Mouse (Mus musculus): ENCODE measurements around the gene Krtap7-1. TPM values are rescaled to one million over a fixed set of nuclear protein-coding genes. Genes with fewer than 3 reads are reported as not detected.

Gene Krtap7-1
- not detected for polyA plus RNA-seq (2014; fragmentation: Illumina TruSeq; extraction: RNeasy Lipid Tissue Mini Kit (QIAGEN cat#74804); ENCODE audit: low read depth, low replicate concordance)

DNA sequence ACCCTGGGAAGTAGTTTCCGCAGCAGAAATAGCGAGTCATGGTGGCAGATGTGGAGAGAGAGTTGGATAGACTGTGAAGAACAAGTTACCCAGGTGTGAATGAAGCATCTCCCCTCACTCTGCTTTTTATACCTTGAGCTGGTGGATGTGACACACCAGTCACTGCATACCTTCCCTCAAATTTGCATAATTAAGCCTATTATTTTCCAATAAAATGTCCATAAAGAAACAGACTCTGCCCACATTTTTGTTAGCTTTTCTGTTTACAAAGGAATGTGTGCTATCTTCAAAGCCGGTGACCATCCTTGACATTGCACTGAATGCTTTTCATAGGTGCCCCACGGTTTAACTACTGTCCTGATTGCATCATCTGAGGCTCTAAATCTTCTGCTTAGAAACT lies at the start of gene Krtap7-1:
Gene Krtap7-1, minus strand, starts transcription at position 101 of the 400 bp plus-strand sequence.

DNA sequence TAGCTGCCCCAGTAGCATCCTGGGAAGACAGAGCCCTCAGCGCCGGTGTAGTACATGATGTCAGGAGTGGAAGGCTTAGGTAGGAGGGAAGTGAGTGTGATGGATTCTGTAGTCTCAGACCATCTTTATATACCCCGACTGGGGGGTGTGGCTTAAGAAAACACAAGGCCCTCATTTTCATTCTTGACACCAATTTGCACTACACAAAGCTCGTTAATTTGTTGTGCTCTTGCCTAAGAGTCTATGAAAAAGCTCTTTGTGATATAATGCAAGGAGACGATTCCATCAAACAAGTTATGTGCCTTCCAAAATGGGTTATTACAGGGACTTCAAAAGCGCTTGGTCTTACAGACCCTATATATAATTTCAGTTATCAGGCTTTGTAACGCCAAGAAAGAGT lies 20.3 kb downstream of the Krtap7-1 start, which contains the start of gene Krtap8-1:
Gene Krtap8-1, minus strand, starts transcription at position 101 of the 400 bp plus-strand sequence.

Other genes starting within 250 kb of the Krtap7-1 start
- not detected for gene Krtap21-1, start 104.5 kb downstream of the Krtap7-1 start, polyA plus RNA-seq (2014; fragmentation: Illumina TruSeq; extraction: RNeasy Lipid Tissue Mini Kit (QIAGEN cat#74804); ENCODE audit: low read depth, low replicate concordance)
- not detected for gene Krtap6-2, start 88.2 kb downstream of the Krtap7-1 start, polyA plus RNA-seq (2014; fragmentation: Illumina TruSeq; extraction: RNeasy Lipid Tissue Mini Kit (QIAGEN cat#74804); ENCODE audit: low read depth, low replicate concordance)
- gene Krtap8-1, start 20.4 kb downstream of the Krtap7-1 start, polyA plus RNA-seq (2014; fragmentation: Illumina TruSeq; extraction: RNeasy Lipid Tissue Mini Kit (QIAGEN cat#74804); ENCODE audit: low read depth, low replicate concordance) = not detected
- not detected for gene Krtap11-1, start 62.9 kb upstream of the Krtap7-1 start, polyA plus RNA-seq (2014; fragmentation: Illumina TruSeq; extraction: RNeasy Lipid Tissue Mini Kit (QIAGEN cat#74804); ENCODE audit: low read depth, low replicate concordance)

Data from kidney, adult 10 weeks (tissue).